Mouse (Mus musculus) kidney, postnatal 25 days (tissue): ENCODE measurements at regions not wholly inside any gene's neighbourhood (a gene's known extent, or its start where the extent isn't known, plus 50 kb on each side); places are given as distances from the start of the nearest gene placed in this dataset.

ENCODE experiments used
- DNase-seq, 2 experiments: peaks; one replicate each; pipeline ENCODE4 v3.0.0; 2021; ENCODE audit warnings: mixed read lengths in 2 of 2

DNA sequence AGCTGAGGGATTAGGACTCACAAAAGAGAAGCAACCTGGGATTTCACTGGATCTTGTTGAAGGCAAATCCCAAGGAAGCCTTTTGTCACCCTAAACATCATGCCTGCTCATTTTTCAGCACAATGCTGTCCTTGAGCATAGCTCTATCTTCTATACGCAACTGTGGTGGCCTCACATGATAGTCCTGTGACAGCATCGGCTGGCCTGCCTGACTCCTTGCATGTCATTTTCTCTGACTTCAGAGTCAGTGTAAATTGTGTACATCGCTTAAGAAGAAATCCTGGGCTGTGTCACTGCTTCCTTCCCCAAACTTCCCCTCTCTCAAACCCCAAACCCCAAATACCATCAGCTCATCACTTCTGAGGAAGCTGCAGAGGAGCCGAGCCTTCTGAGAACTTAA is 60.5 kb upstream of the Raph1 start:
- DNase-seq: no peak

DNA sequence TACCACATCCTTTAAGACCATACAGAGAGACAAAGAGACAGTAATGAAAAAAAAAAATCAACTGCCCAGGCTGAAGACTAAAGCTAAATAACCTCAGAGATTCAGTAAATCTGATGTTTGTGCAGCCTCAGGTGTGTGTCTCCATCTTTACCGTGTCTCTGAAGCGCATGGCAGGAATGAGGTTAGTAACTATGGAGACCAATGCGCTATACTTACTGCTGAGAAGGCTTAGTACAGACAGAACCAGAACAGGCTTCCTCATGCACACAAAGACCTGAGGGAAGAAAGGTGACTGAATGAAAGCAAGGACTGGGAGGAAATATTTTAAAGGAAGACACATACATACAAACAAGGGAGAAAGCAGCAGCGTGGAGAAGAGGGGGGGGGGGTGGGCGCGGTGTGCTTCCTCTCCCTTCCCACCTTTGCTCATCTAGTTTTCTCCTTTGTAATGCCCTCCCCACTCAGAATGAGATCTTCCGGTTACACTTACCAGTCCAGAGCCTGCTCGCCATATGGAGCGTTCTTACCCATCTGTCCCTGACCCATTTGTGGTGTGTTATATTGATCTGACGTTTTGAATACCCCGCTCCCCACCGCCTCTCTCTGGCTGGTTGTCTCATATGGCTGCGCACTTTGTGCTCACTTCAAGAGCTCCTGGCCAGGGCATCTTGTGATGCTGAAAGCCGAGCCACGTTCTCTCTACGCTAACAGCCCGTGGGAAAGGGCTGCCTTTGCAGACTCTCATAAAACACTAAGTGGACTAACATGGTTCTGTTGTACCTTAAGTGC is 59.0 kb upstream of the Raph1 start:
- DNase-seq: no peak

DNA sequence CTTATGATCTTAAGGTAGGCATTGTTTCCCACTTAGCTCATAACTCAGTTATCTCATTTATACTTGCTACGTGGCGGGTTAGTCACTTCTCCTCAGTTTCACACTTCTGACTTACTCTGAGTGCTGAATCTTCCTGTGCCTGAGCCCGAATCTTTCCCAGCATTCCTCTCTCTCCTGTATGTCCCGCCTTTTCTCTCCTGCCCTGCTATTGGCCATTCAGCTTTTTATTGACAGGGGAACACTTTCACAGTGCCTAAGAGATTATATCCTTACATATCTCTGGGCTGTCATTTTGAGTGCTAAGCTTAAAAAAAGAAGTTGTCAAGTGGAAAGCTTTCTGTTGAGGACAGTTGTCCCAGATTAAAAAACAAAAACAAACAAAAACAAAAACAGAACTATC is 57.3 kb upstream of the Raph1 start:
- DNase-seq: no peak

DNA sequence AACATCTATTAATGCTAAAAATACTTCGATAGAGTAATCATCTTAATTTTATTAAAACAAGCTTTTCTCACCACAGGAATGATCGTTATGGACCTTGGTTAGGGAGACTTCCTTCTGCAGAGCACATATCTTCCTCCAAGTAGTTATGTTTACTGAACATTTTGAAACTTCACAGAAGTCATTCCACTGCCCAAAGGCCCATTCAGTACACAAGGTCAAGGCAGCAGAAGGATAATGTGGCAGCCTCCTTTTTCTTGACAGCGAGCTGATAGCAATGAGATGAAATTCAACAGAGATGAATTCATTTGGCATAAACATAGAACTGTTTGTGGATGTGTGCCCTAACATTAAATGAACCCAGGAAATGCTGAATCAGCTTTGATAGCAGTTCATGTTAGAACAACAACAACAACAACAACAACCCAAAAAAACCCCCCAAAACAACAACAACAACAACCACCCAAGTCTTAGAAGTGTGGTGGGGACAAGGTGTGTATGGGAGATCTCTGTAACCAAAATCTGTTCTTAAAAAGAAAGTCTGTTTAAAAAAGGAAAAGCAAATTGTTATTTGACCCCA is 56.6 kb upstream of the Raph1 start:
- peak in 1 of 2 experiments; percentile 39 for DNase-seq

GRCm38 (mm10) chr1:60621770-60622169 is 54.9 kb upstream of the Raph1 start:
- DNase-seq: no peak

DNA sequence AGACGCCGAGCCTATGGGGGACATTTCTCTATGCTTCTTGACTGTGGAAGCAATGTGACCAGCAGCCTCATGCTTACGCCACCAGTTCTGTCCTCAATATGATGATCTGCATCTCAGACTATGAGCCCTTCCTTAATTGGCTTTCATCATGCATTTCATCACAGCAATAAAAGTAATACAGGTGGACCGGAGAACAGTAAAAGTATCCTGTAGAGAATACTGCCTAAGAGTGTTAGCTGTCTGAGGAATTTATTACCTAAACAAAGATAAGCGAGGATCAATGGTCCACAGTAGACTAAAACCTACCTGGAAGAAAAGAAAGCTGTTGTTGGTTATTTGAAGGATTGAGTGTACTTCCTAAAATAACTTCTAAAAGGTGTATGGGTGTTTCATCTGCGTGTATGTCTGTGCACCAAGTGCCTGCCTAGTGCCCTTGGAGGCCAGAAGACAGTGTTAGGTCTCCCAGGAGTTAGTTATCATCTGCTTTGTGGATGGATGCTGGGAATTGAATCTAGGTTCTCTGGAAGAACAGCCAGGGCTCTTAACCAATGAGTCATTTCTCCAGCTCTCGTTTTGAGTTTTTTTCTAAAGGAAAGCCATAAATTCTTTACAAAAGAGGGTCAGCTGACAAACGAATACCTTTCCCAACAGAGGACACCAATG is 54.3 kb upstream of the Raph1 start:
- DNase-seq: no peak

DNA sequence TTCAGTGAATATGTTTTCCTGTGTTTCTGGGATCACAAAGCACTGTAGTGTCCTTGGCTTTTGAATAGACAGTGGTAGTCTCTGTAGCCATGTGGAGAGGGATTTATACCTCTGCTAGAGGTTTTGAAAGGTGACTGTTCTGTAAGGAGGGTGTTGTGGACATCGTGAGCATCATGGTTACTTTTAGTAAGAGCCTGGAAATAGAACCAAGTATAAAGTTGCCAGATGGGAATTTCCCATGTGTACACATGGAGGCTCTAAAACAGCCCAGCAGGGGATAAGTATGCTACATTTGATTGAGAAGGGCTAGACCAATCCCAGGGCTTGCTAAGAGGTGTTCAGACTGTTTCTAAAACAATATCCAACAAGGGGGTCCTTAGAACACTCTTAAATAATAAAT is 51.5 kb upstream of the Raph1 start:
- DNase-seq: no peak

DNA sequence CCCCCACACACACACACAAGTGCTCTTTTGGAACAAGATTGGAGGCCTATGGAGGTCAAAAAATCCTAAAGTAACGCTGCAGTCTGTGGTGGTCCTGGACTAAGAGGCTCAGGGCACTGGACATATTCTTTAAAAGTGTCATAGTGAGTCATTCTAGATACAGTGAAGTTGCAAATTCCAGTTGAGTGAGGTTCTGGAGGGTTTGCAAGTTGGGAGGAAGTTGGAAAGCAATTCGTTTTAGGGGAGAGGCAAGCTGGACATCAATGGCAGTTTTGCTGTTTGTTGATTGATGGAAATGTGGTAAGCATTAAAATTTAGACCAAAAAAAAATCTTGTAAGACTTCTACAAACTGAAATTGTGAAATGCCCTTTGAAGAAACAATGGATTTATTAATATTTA is 50.0 kb upstream of the Raph1 start:
- no peak for DNase-seq
